Mouse (Mus musculus) lung, postnatal 0 days (tissue): ENCODE results near the gene AI467606.

Experiments used
- CTCF ChIP-seq: IDR thresholded peaks from 2 replicates; pipeline ENCODE4 v1.5.1; 2016; ENCODE audit warnings: antibody characterized with exemption, mild to moderate bottlenecking
- EP300 ChIP-seq: IDR thresholded peaks from 2 replicates; pipeline ENCODE4 v1.6.1; 2016; ENCODE audit warnings: antibody characterized with exemption, mild to moderate bottlenecking, control low read depth

DNA sequence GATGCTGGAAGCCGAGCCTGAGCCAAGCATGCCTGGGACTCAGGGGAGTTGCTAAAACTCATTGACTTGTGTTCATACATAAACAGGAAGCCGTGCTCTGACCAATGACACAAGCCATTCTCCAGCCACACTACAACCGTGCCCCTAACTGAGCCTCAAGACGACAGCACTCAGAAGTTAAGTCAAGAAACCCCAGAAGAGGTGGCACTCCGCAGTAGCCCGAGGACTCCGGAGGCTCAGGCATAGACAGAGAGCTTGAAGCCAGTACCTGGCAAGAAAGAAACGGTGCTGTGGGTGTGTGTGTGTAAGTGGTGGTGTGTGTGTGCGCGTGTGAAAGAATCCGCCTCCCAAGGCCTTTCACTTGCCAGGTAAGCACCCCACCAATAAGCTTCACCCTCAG, 23.8 kb downstream of the AI467606 start:
- no peak for TF ChIP-seq CTCF
- TF ChIP-seq EP300, result no peak
